Mouse (Mus musculus): Measurements from ENCODE around the gene Lcn12. TPM values are rescaled to one million over a fixed set of nuclear protein-coding genes. Genes with fewer than 3 reads are reported as not detected.
A peak's percentile ranks its signal among the peaks of the same experiment; 100 is the strongest.

Lcn12 gene
- polyA plus RNA-seq, 1 experiment from 2014 or later = not detected

- Histone ChIP-seq H3K36me3 (ENCODE audit: control insufficient read depth, insufficient read depth, low read length) (no peaks in the 10 kb centered on the region), H3K4me1 (ENCODE audit: control insufficient read depth, insufficient read depth, low read length) (peaks cover 36% of the 10 kb centered on the region), H3K9ac (ENCODE audit: low read depth, low read length) (peak within 1 kb of the TSS; percentile 21), H3K9me3 (ENCODE audit: control insufficient read depth, low read length) (no peaks in the 10 kb centered on the region), H3K4me3 (ENCODE audit: low read length) (no peak within 1 kb of the TSS), H3K4me2 (ENCODE audit: low read depth, low read length) (no peak within 1 kb of the TSS), H3K27ac (ENCODE audit: low read length) (no peak within 1 kb of the TSS), H3K27me3 (replicated peaks; ENCODE audit: control insufficient read depth, insufficient read depth, low read length) (no peaks in the 10 kb centered on the region)
- peak; percentile 41; the same call in 1 of the 2 replicates for ATAC-seq
- 47% methylated on average over 14 of the region's 14 CpGs for WGBS
Observed at GRCm38 (mm10) chr2:25456205-25456953, 37.3 kb downstream of the Lcn12 start, which contains the start of gene Clic3. Clic3 (plus strand) TSS chr2:25456838.

- no peak overlapping the region for H3K9ac ChIP-seq (ENCODE audit: low read depth, low read length)
- H3K4me2 ChIP-seq (ENCODE audit: low read depth, low read length) = no peak overlapping the region
- ATAC-seq = no peak
- no peak overlapping the region for H3K27ac ChIP-seq (ENCODE audit: low read length)
- no peak overlapping the region for H3K4me3 ChIP-seq (ENCODE audit: low read length)
- no peaks in the 10 kb centered on the region for H3K27me3 ChIP-seq (replicated peaks; ENCODE audit: control insufficient read depth, insufficient read depth, low read length)
- WGBS = 48% methylated on average over 1 of the region's 1 CpGs
- no peaks in the 10 kb centered on the region for H3K9me3 ChIP-seq (ENCODE audit: control insufficient read depth, low read length)
- H3K36me3 ChIP-seq (ENCODE audit: control insufficient read depth, insufficient read depth, low read length) = no peaks in the 10 kb centered on the region
- peaks cover 19% of the 10 kb centered on the region for H3K4me1 ChIP-seq (ENCODE audit: control insufficient read depth, insufficient read depth, low read length)
Observed at GRCm38 (mm10) chr2:25452951-25453350, 40.8 kb downstream of the Lcn12 start.

- Histone ChIP-seq H3K27me3 (replicated peaks; ENCODE audit: control insufficient read depth, insufficient read depth, low read length) (no peaks in the 10 kb centered on the region), H3K4me1 (ENCODE audit: control insufficient read depth, insufficient read depth, low read length) (peaks cover 2% of the 10 kb centered on the region; the same call in 1 of the 2 replicates), H3K27ac (ENCODE audit: low read length) (no peak overlapping the region), H3K4me3 (ENCODE audit: low read length) (no peak overlapping the region), H3K9ac (ENCODE audit: low read depth, low read length) (no peak overlapping the region), H3K4me2 (ENCODE audit: low read depth, low read length) (no peak overlapping the region), H3K36me3 (ENCODE audit: control insufficient read depth, insufficient read depth, low read length) (no peaks in the 10 kb centered on the region), H3K9me3 (ENCODE audit: control insufficient read depth, low read length) (no peaks in the 10 kb centered on the region)
- WGBS = 77% methylated on average over 8 of the region's 8 CpGs
- peak; percentile 58; the same call in 1 of the 2 replicates for ATAC-seq
Observed at GRCm38 (mm10) chr2:25450853-25451647, 42.7 kb downstream of the Lcn12 start.

- no peaks in the 10 kb centered on the region for H3K4me1 ChIP-seq (ENCODE audit: control insufficient read depth, insufficient read depth, low read length)
- no peak overlapping the region for H3K4me2 ChIP-seq (ENCODE audit: low read depth, low read length)
- ATAC-seq = no peak
- no peak overlapping the region for H3K4me3 ChIP-seq (ENCODE audit: low read length)
- no peak overlapping the region for H3K9ac ChIP-seq (ENCODE audit: low read depth, low read length)
- no peak overlapping the region for H3K27ac ChIP-seq (ENCODE audit: low read length)
- WGBS = 93% methylated on average over 14 of the region's 14 CpGs
- H3K36me3 ChIP-seq (ENCODE audit: control insufficient read depth, insufficient read depth, low read length) = no peaks in the 10 kb centered on the region
- H3K27me3 ChIP-seq (replicated peaks; ENCODE audit: control insufficient read depth, insufficient read depth, low read length) = no peaks in the 10 kb centered on the region
- no peaks in the 10 kb centered on the region for H3K9me3 ChIP-seq (ENCODE audit: control insufficient read depth, low read length)
Observed at GRCm38 (mm10) chr2:25442682-25443081, 51.0 kb downstream of the Lcn12 start.

GRCm38 (mm10) chr2:25441067-25441466 lies 52.6 kb downstream of the Lcn12 start:
- H3K4me2 ChIP-seq (ENCODE audit: low read depth, low read length) = no peak overlapping the region
- no peaks in the 10 kb centered on the region for H3K4me1 ChIP-seq (ENCODE audit: control insufficient read depth, insufficient read depth, low read length)
- H3K9me3 ChIP-seq (ENCODE audit: control insufficient read depth, low read length) = no peaks in the 10 kb centered on the region
- H3K4me3 ChIP-seq (ENCODE audit: low read length) = no peak overlapping the region
- H3K36me3 ChIP-seq (ENCODE audit: control insufficient read depth, insufficient read depth, low read length) = no peaks in the 10 kb centered on the region
- H3K27ac ChIP-seq (ENCODE audit: low read length) = no peak overlapping the region
- 81% methylated on average over 20 of the region's 20 CpGs for WGBS
- no peak for ATAC-seq
- H3K9ac ChIP-seq (ENCODE audit: low read depth, low read length) = no peak overlapping the region
- no peaks in the 10 kb centered on the region for H3K27me3 ChIP-seq (replicated peaks; ENCODE audit: control insufficient read depth, insufficient read depth, low read length)

Small RNAs within 50 kb of the gene (microRNA-seq; reads per million reads assigned to microRNA genes)
- not detected for gene Mir3087

Other genes with a start within 250 kb of the Lcn12 start
- 7.3 and 9.3 TPM in 2 replicates for gene AL732309.1, start 247.0 kb downstream of the Lcn12 start, polyA plus RNA-seq (2015; fragmentation: Nextera tagmentation; extraction: Ambion mirVana)
- 22.3 and 23.1 TPM in 2 replicates for gene Tmem203, start 238.5 kb downstream of the Lcn12 start, polyA plus RNA-seq (2015; fragmentation: Nextera tagmentation; extraction: Ambion mirVana)
- 31.7 and 38.6 TPM in 2 replicates for gene Tprn, start 231.3 kb downstream of the Lcn12 start, polyA plus RNA-seq (2015; fragmentation: Nextera tagmentation; extraction: Ambion mirVana)
- 176 and 200 TPM in 2 replicates for gene Ssna1, start 221.5 kb downstream of the Lcn12 start, polyA plus RNA-seq (2015; fragmentation: Nextera tagmentation; extraction: Ambion mirVana)
- gene Anapc2, start 221.4 kb downstream of the Lcn12 start, polyA plus RNA-seq (2015; fragmentation: Nextera tagmentation; extraction: Ambion mirVana) = 91.4 and 97.3 TPM in 2 replicates
- not detected in 2 replicates for gene Tmem210, start 205.8 kb downstream of the Lcn12 start, polyA plus RNA-seq (2015; fragmentation: Nextera tagmentation; extraction: Ambion mirVana)
- gene Lrrc26, start 204.0 kb downstream of the Lcn12 start, polyA plus RNA-seq (2015; fragmentation: Nextera tagmentation; extraction: Ambion mirVana) = 1.9 and 2.5 TPM in 2 replicates
- 1.7 and 2.1 TPM in 2 replicates for gene Grin1, start 174.7 kb downstream of the Lcn12 start, polyA plus RNA-seq (2015; fragmentation: Nextera tagmentation; extraction: Ambion mirVana)
- 36.7 and 43.2 TPM in 2 replicates for gene Man1b1, start 161.6 kb downstream of the Lcn12 start, polyA plus RNA-seq (2015; fragmentation: Nextera tagmentation; extraction: Ambion mirVana)
- gene Dpp7, start 137.6 kb downstream of the Lcn12 start, polyA plus RNA-seq (2015; fragmentation: Nextera tagmentation; extraction: Ambion mirVana) = 74.4 and 104 TPM in 2 replicates
- gene Uap1l1, start 128.2 kb downstream of the Lcn12 start, polyA plus RNA-seq (2015; fragmentation: Nextera tagmentation; extraction: Ambion mirVana) = 196 and 259 TPM in 2 replicates
- gene Sapcd2, start 121.6 kb downstream of the Lcn12 start, polyA plus RNA-seq (2015; fragmentation: Nextera tagmentation; extraction: Ambion mirVana) = 56.7 and 66.4 TPM in 2 replicates
- gene Entpd2, start 98.0 kb downstream of the Lcn12 start, polyA plus RNA-seq (2015; fragmentation: Nextera tagmentation; extraction: Ambion mirVana) = 23.7 and 27.4 TPM in 2 replicates
- gene Npdc1, start 94.6 kb downstream of the Lcn12 start, polyA plus RNA-seq (2015; fragmentation: Nextera tagmentation; extraction: Ambion mirVana) = 48.9 and 51.1 TPM in 2 replicates
- gene Fut7, start 70.6 kb downstream of the Lcn12 start, polyA plus RNA-seq (2015; fragmentation: Nextera tagmentation; extraction: Ambion mirVana) = 0.13 and 0.33 TPM in 2 replicates
- gene Abca2, start 65.2 kb downstream of the Lcn12 start, polyA plus RNA-seq (2015; fragmentation: Nextera tagmentation; extraction: Ambion mirVana) = 2.1 and 2.8 TPM in 2 replicates
- 2.6 and 2.7 TPM in 2 replicates for gene Clic3, start 37.1 kb downstream of the Lcn12 start, polyA plus RNA-seq (2015; fragmentation: Nextera tagmentation; extraction: Ambion mirVana)
- 31.5 and 37.4 TPM in 2 replicates for gene Paxx, start 32.8 kb downstream of the Lcn12 start, polyA plus RNA-seq (2015; fragmentation: Nextera tagmentation; extraction: Ambion mirVana)
- gene Ptgds, start 23.9 kb downstream of the Lcn12 start, polyA plus RNA-seq (2015; fragmentation: Nextera tagmentation; extraction: Ambion mirVana) = 4.0 and 4.5 TPM in 2 replicates
- gene Fbxw5, start 6.8 kb upstream of the Lcn12 start, polyA plus RNA-seq (2015; fragmentation: Nextera tagmentation; extraction: Ambion mirVana) = 70.2 and 71.9 TPM in 2 replicates
- gene C8g, start 7.8 kb upstream of the Lcn12 start, polyA plus RNA-seq (2015; fragmentation: Nextera tagmentation; extraction: Ambion mirVana) = 6.8 and 8.5 TPM in 2 replicates
- 28.4 and 34.1 TPM in 2 replicates for gene Traf2, start 53.0 kb upstream of the Lcn12 start, polyA plus RNA-seq (2015; fragmentation: Nextera tagmentation; extraction: Ambion mirVana)
- gene Edf1, start 63.9 kb upstream of the Lcn12 start, polyA plus RNA-seq (2015; fragmentation: Nextera tagmentation; extraction: Ambion mirVana) = 343 and 364 TPM in 2 replicates
- gene Mamdc4, start 80.9 kb upstream of the Lcn12 start, polyA plus RNA-seq (2015; fragmentation: Nextera tagmentation; extraction: Ambion mirVana) = 582 and 797 TPM in 2 replicates
- 145 and 176 TPM in 2 replicates for gene Phpt1, start 81.3 kb upstream of the Lcn12 start, polyA plus RNA-seq (2015; fragmentation: Nextera tagmentation; extraction: Ambion mirVana)
- 0.93 and 1.4 TPM in 2 replicates for gene Ajm1, start 87.8 kb upstream of the Lcn12 start, polyA plus RNA-seq (2015; fragmentation: Nextera tagmentation; extraction: Ambion mirVana)
- 45.8 and 52.7 TPM in 2 replicates for gene Rabl6, start 114.6 kb upstream of the Lcn12 start, polyA plus RNA-seq (2015; fragmentation: Nextera tagmentation; extraction: Ambion mirVana)
- gene Ccdc183, start 123.8 kb upstream of the Lcn12 start, polyA plus RNA-seq (2015; fragmentation: Nextera tagmentation; extraction: Ambion mirVana) = 0.12 and 0.18 TPM in 2 replicates
- gene Tmem141, start 128.1 kb upstream of the Lcn12 start, polyA plus RNA-seq (2015; fragmentation: Nextera tagmentation; extraction: Ambion mirVana) = 25.4 and 26.6 TPM in 2 replicates
- 6.6 and 7.1 TPM in 2 replicates for gene Fcna, start 134.1 kb upstream of the Lcn12 start, polyA plus RNA-seq (2015; fragmentation: Nextera tagmentation; extraction: Ambion mirVana)
- not detected in 2 replicates for gene Lcn8, start 159.2 kb upstream of the Lcn12 start, polyA plus RNA-seq (2015; fragmentation: Nextera tagmentation; extraction: Ambion mirVana)
- gene Lcn5, start 164.0 kb upstream of the Lcn12 start, polyA plus RNA-seq (2015; fragmentation: Nextera tagmentation; extraction: Ambion mirVana) = not detected in 2 replicates
- not detected in 2 replicates for gene Lcn6, start 182.9 kb upstream of the Lcn12 start, polyA plus RNA-seq (2015; fragmentation: Nextera tagmentation; extraction: Ambion mirVana)
- not detected in 2 replicates for gene Lcn10, start 188.8 kb upstream of the Lcn12 start, polyA plus RNA-seq (2015; fragmentation: Nextera tagmentation; extraction: Ambion mirVana)
- not detected in 2 replicates for gene Obp2a, start 206.1 kb upstream of the Lcn12 start, polyA plus RNA-seq (2015; fragmentation: Nextera tagmentation; extraction: Ambion mirVana)
- gene Bmyc, start 212.8 kb upstream of the Lcn12 start, polyA plus RNA-seq (2015; fragmentation: Nextera tagmentation; extraction: Ambion mirVana) = 82.8 and 94.2 TPM in 2 replicates
- gene Obp2b, start 243.1 kb upstream of the Lcn12 start, polyA plus RNA-seq (2015; fragmentation: Nextera tagmentation; extraction: Ambion mirVana) = not detected in 2 replicates